Mouse (Mus musculus) CH12.LX (cell line): ENCODE data around the gene Phf7. TPM values are rescaled to one million over a fixed set of nuclear protein-coding genes. Genes with fewer than 3 reads are reported as not detected.

Experiments used
- polyA plus RNA-seq: library from polyadenylated mRNA; unstranded; fragments of >175 nt; gene quantifications from 2 replicates; pipeline ENCODE4 v1.2.1, GENCODE M21; 2012; ENCODE audit warnings: low read depth; ENCODE audit not compliant: insufficient read length
- total RNA-seq, 2 experiments: library from RNA; depleted of rRNA; stranded (reverse); fragments of 300-350 nt in 1 of 2; fragments of >200 nt in 1 of 2; gene quantifications; 2 replicates each; pipeline ENCODE4 v1.2.3; 2012 to 2014

Phf7 gene
- total and polyA plus RNA-seq, 3 experiments: 10.0 to 13.9 (median 13.5) TPM

Other genes starting within 250 kb of the Phf7 start
- 12.6 and 13.8 TPM in 2 replicates for gene Glt8d1, start 249.9 kb downstream of the Phf7 start, total RNA-seq (2012; rRNA removed)
- 22.5 and 24.9 TPM in 2 replicates for gene Glt8d1, start 249.9 kb downstream of the Phf7 start, total RNA-seq (2014; rRNA removed)
- gene Glt8d1, start 249.9 kb downstream of the Phf7 start, polyA plus RNA-seq: 11.1 and 11.7 TPM in 2 replicates
- 150 and 179 TPM in 2 replicates for gene Spcs1, start 249.6 kb downstream of the Phf7 start, total RNA-seq (2012; rRNA removed)
- 344 and 351 TPM in 2 replicates for gene Spcs1, start 249.6 kb downstream of the Phf7 start, total RNA-seq (2014; rRNA removed)
- gene Spcs1, start 249.6 kb downstream of the Phf7 start, polyA plus RNA-seq: 176 and 181 TPM in 2 replicates
- gene Pbrm1, start 232.2 kb downstream of the Phf7 start, total RNA-seq (2012; rRNA removed): 20.4 and 25.6 TPM in 2 replicates
- gene Pbrm1, start 232.2 kb downstream of the Phf7 start, total RNA-seq (2014; rRNA removed): 22.6 and 24.6 TPM in 2 replicates
- 22.5 and 28.8 TPM in 2 replicates for gene Pbrm1, start 232.2 kb downstream of the Phf7 start, polyA plus RNA-seq
- 136 and 207 TPM in 2 replicates for gene Gnl3, start 232.2 kb downstream of the Phf7 start, total RNA-seq (2012; rRNA removed)
- 321 and 385 TPM in 2 replicates for gene Gnl3, start 232.2 kb downstream of the Phf7 start, total RNA-seq (2014; rRNA removed)
- gene Gnl3, start 232.2 kb downstream of the Phf7 start, polyA plus RNA-seq: 364 and 365 TPM in 2 replicates
- gene Smim4, start 122.4 kb downstream of the Phf7 start, total RNA-seq (2012; rRNA removed): 38.0 and 45.8 TPM in 2 replicates
- gene Smim4, start 122.4 kb downstream of the Phf7 start, total RNA-seq (2014; rRNA removed): 13.5 and 19.1 TPM in 2 replicates
- 24.0 and 26.1 TPM in 2 replicates for gene Smim4, start 122.4 kb downstream of the Phf7 start, polyA plus RNA-seq
- 41.6 and 52.5 TPM in 2 replicates for gene Nt5dc2, start 120.3 kb downstream of the Phf7 start, total RNA-seq (2012; rRNA removed)
- gene Nt5dc2, start 120.3 kb downstream of the Phf7 start, total RNA-seq (2014; rRNA removed): 2.9 and 4.0 TPM in 2 replicates
- gene Nt5dc2, start 120.3 kb downstream of the Phf7 start, polyA plus RNA-seq: 3.3 and 5.7 TPM in 2 replicates
- 3.9 and 4.4 TPM in 2 replicates for gene Stab1, start 82.7 kb downstream of the Phf7 start, total RNA-seq (2012; rRNA removed)
- 4.6 and 5.8 TPM in 2 replicates for gene Stab1, start 82.7 kb downstream of the Phf7 start, total RNA-seq (2014; rRNA removed)
- gene Stab1, start 82.7 kb downstream of the Phf7 start, polyA plus RNA-seq: 11.2 TPM in 2 replicates
- 0.25 and 0.29 TPM in 2 replicates for gene Tnnc1, start 43.0 kb downstream of the Phf7 start, total RNA-seq (2012; rRNA removed)
- gene Tnnc1, start 43.0 kb downstream of the Phf7 start, total RNA-seq (2014; rRNA removed): 0.63 and 0.86 TPM in 2 replicates
- 0.66 and 1.0 TPM in 2 replicates for gene Tnnc1, start 43.0 kb downstream of the Phf7 start, polyA plus RNA-seq
- gene Nisch, start 34.4 kb downstream of the Phf7 start, total RNA-seq (2012; rRNA removed): 76.1 and 85.2 TPM in 2 replicates
- gene Nisch, start 34.4 kb downstream of the Phf7 start, total RNA-seq (2014; rRNA removed): 43.1 and 46.3 TPM in 2 replicates
- gene Nisch, start 34.4 kb downstream of the Phf7 start, polyA plus RNA-seq: 149 and 180 TPM in 2 replicates
- 1.0 and 1.1 TPM in 2 replicates for gene Sema3g, start 33.5 kb downstream of the Phf7 start, total RNA-seq (2012; rRNA removed)
- gene Sema3g, start 33.5 kb downstream of the Phf7 start, total RNA-seq (2014; rRNA removed): 0.36 and 0.47 TPM in 2 replicates
- gene Sema3g, start 33.5 kb downstream of the Phf7 start, polyA plus RNA-seq: 0.93 and 0.94 TPM in 2 replicates
- 56.6 and 58.0 TPM in 2 replicates for gene Bap1, start 133 bp upstream of the Phf7 start, total RNA-seq (2012; rRNA removed)
- 61.8 and 62.0 TPM in 2 replicates for gene Bap1, start 133 bp upstream of the Phf7 start, total RNA-seq (2014; rRNA removed)
- 87.7 and 100 TPM in 2 replicates for gene Bap1, start 133 bp upstream of the Phf7 start, polyA plus RNA-seq
- gene Dnah1, start 72.6 kb upstream of the Phf7 start, total RNA-seq (2012; rRNA removed): 0.04 and 0.08 TPM in 2 replicates
- 0.04 TPM in 2 replicates for gene Dnah1, start 72.6 kb upstream of the Phf7 start, total RNA-seq (2014; rRNA removed)
- gene Dnah1, start 72.6 kb upstream of the Phf7 start, polyA plus RNA-seq: 0.06 and 0.08 TPM in 2 replicates
- gene Capn7, start 85.3 kb upstream of the Phf7 start, total RNA-seq (2012; rRNA removed): 27.9 and 31.4 TPM in 2 replicates
- gene Capn7, start 85.3 kb upstream of the Phf7 start, total RNA-seq (2014; rRNA removed): 45.0 and 53.7 TPM in 2 replicates
- gene Capn7, start 85.3 kb upstream of the Phf7 start, polyA plus RNA-seq: 33.3 and 34.8 TPM in 2 replicates
- 50.2 and 64.6 TPM in 2 replicates for gene Sh3bp5, start 184.8 kb upstream of the Phf7 start, total RNA-seq (2012; rRNA removed)
- 53.0 and 57.4 TPM in 2 replicates for gene Sh3bp5, start 184.8 kb upstream of the Phf7 start, total RNA-seq (2014; rRNA removed)
- gene Sh3bp5, start 184.8 kb upstream of the Phf7 start, polyA plus RNA-seq: 158 and 164 TPM in 2 replicates
- gene Eaf1, start 243.1 kb upstream of the Phf7 start, total RNA-seq (2012; rRNA removed): 25.2 and 29.1 TPM in 2 replicates
- 27.5 and 29.4 TPM in 2 replicates for gene Eaf1, start 243.1 kb upstream of the Phf7 start, total RNA-seq (2014; rRNA removed)
- gene Eaf1, start 243.1 kb upstream of the Phf7 start, polyA plus RNA-seq: 38.7 and 39.9 TPM in 2 replicates
- gene Mettl6, start 243.7 kb upstream of the Phf7 start, total RNA-seq (2012; rRNA removed): 36.2 and 38.2 TPM in 2 replicates
- 122 and 142 TPM in 2 replicates for gene Mettl6, start 243.7 kb upstream of the Phf7 start, total RNA-seq (2014; rRNA removed)
- 63.2 and 69.8 TPM in 2 replicates for gene Mettl6, start 243.7 kb upstream of the Phf7 start, polyA plus RNA-seq